Mouse (Mus musculus): ENCODE measurements around the gene Bpi. TPM values are rescaled to one million over a fixed set of nuclear protein-coding genes. Genes with fewer than 3 reads are reported as not detected.

Bpi gene
- polyA plus RNA-seq, 1 experiment from 2014 or later: not detected

GRCm38 (mm10) chr2:158243129-158243870, 14.6 kb upstream of the Bpi start:
- Histone ChIP-seq H3K36me3 (ENCODE audit: control insufficient read depth, insufficient read depth, low read length) (no peaks in the 10 kb centered on the region), H3K4me2 (replicated peaks; ENCODE audit: low read depth) (no peak overlapping the region), H3K27me3 (ENCODE audit: control insufficient read depth, insufficient read depth, low read length) (no peaks in the 10 kb centered on the region), H3K4me3 (ENCODE audit: low read depth, low read length) (no peak overlapping the region), H3K9ac (ENCODE audit: low read length) (no peak overlapping the region), H3K9me3 (ENCODE audit: control insufficient read depth, low read length) (no peaks in the 10 kb centered on the region), H3K27ac (replicated peaks) (peak overlapping the region; percentile 65), H3K4me1 (replicated peaks; ENCODE audit: control insufficient read depth, insufficient read depth) (no peaks in the 10 kb centered on the region)
- TF ChIP-seq EP300 (optimal IDR thresholded peaks at IDR 0.05): no peak
- TF ChIP-seq CTCF (IDR thresholded peaks at IDR 0.05; ENCODE audit: low read depth): no peak
- WGBS: 63% methylated on average over 18 of the region's 18 CpGs
- peak; percentile 49; the same call in 1 of the 2 replicates for ATAC-seq (ENCODE audit: low FRiP score, low TSS enrichment)
- peak; percentile 64 for DNase-seq (ENCODE audit: low spot score)

GRCm38 (mm10) chr2:158245072-158245817, 12.6 kb upstream of the Bpi start:
- no peak overlapping the region for H3K27ac ChIP-seq (replicated peaks)
- H3K27me3 ChIP-seq (ENCODE audit: control insufficient read depth, insufficient read depth, low read length): no peaks in the 10 kb centered on the region
- 75% methylated on average over 4 of the region's 4 CpGs for WGBS
- no peak for ATAC-seq (ENCODE audit: low FRiP score, low TSS enrichment)
- H3K9ac ChIP-seq (ENCODE audit: low read length): no peak overlapping the region
- H3K36me3 ChIP-seq (ENCODE audit: control insufficient read depth, insufficient read depth, low read length): no peaks in the 10 kb centered on the region
- DNase-seq (ENCODE audit: low spot score): no peak
- no peaks in the 10 kb centered on the region for H3K4me1 ChIP-seq (replicated peaks; ENCODE audit: control insufficient read depth, insufficient read depth)
- no peak for TF ChIP-seq EP300 (optimal IDR thresholded peaks at IDR 0.05)
- no peak for TF ChIP-seq CTCF (IDR thresholded peaks at IDR 0.05; ENCODE audit: low read depth)
- no peak overlapping the region for H3K4me3 ChIP-seq (ENCODE audit: low read depth, low read length)
- H3K9me3 ChIP-seq (ENCODE audit: control insufficient read depth, low read length): no peaks in the 10 kb centered on the region
- H3K4me2 ChIP-seq (replicated peaks; ENCODE audit: low read depth): no peak overlapping the region

GRCm38 (mm10) chr2:158247852-158248251, 10.0 kb upstream of the Bpi start:
- H3K27ac ChIP-seq (replicated peaks): no peak overlapping the region
- no peaks in the 10 kb centered on the region for H3K36me3 ChIP-seq (ENCODE audit: control insufficient read depth, insufficient read depth, low read length)
- no peaks in the 10 kb centered on the region for H3K27me3 ChIP-seq (ENCODE audit: control insufficient read depth, insufficient read depth, low read length)
- H3K4me1 ChIP-seq (replicated peaks; ENCODE audit: control insufficient read depth, insufficient read depth): no peaks in the 10 kb centered on the region
- H3K4me2 ChIP-seq (replicated peaks; ENCODE audit: low read depth): no peak overlapping the region
- DNase-seq (ENCODE audit: low spot score) (peak; percentile 19), ATAC-seq (ENCODE audit: low FRiP score, low TSS enrichment) (peak; percentile 33; the same call in 1 of the 2 replicates)
- WGBS: 59% methylated on average over 6 of the region's 6 CpGs
- no peak overlapping the region for H3K4me3 ChIP-seq (ENCODE audit: low read depth, low read length)
- TF ChIP-seq EP300 (optimal IDR thresholded peaks at IDR 0.05): no peak
- TF ChIP-seq CTCF (IDR thresholded peaks at IDR 0.05; ENCODE audit: low read depth): no peak
- H3K9me3 ChIP-seq (ENCODE audit: control insufficient read depth, low read length): no peaks in the 10 kb centered on the region
- no peak overlapping the region for H3K9ac ChIP-seq (ENCODE audit: low read length)

- H3K4me3 ChIP-seq (ENCODE audit: low read depth, low read length): no peak overlapping the region
- TF ChIP-seq EP300 (optimal IDR thresholded peaks at IDR 0.05) (no peak), CTCF (IDR thresholded peaks at IDR 0.05; ENCODE audit: low read depth) (no peak)
- peak; percentile 74 for ATAC-seq (ENCODE audit: low FRiP score, low TSS enrichment)
- no peak overlapping the region for H3K4me2 ChIP-seq (replicated peaks; ENCODE audit: low read depth)
- H3K9ac ChIP-seq (ENCODE audit: low read length): no peak overlapping the region
- H3K9me3 ChIP-seq (ENCODE audit: control insufficient read depth, low read length): no peaks in the 10 kb centered on the region
- DNase-seq (ENCODE audit: low spot score): peak; percentile 59
- no peaks in the 10 kb centered on the region for H3K36me3 ChIP-seq (ENCODE audit: control insufficient read depth, insufficient read depth, low read length)
- no peak overlapping the region for H3K27ac ChIP-seq (replicated peaks)
- H3K4me1 ChIP-seq (replicated peaks; ENCODE audit: control insufficient read depth, insufficient read depth): no peaks in the 10 kb centered on the region
- 15% methylated on average over 7 of the region's 7 CpGs for WGBS
- H3K27me3 ChIP-seq (ENCODE audit: control insufficient read depth, insufficient read depth, low read length): no peaks in the 10 kb centered on the region
Measured at GRCm38 (mm10) chr2:158248318-158248717, 9.6 kb upstream of the Bpi start.

GRCm38 (mm10) chr2:158250558-158250957, 7.3 kb upstream of the Bpi start:
- 76% methylated on average over 4 of the region's 4 CpGs for WGBS
- no peaks in the 10 kb centered on the region for H3K4me1 ChIP-seq (replicated peaks; ENCODE audit: control insufficient read depth, insufficient read depth)

GRCm38 (mm10) chr2:158253806-158254205, 4.1 kb upstream of the Bpi start:
- no peaks in the 10 kb centered on the region for H3K27me3 ChIP-seq (ENCODE audit: control insufficient read depth, insufficient read depth, low read length)
- no peak overlapping the region for H3K4me2 ChIP-seq (replicated peaks; ENCODE audit: low read depth)
- H3K27ac ChIP-seq (replicated peaks): no peak overlapping the region
- no peaks in the 10 kb centered on the region for H3K36me3 ChIP-seq (ENCODE audit: control insufficient read depth, insufficient read depth, low read length)
- DNase-seq (ENCODE audit: low spot score) (no peak), ATAC-seq (ENCODE audit: low FRiP score, low TSS enrichment) (no peak)
- H3K9ac ChIP-seq (ENCODE audit: low read length): no peak overlapping the region
- no peak overlapping the region for H3K4me3 ChIP-seq (ENCODE audit: low read depth, low read length)
- 0 out of 2 replicates have a peak, but pooled peaks cover 3% of the 10 kb centered on the region for H3K4me1 ChIP-seq (replicated peaks; ENCODE audit: control insufficient read depth, insufficient read depth)
- H3K9me3 ChIP-seq (ENCODE audit: control insufficient read depth, low read length): no peaks in the 10 kb centered on the region
- 86% methylated on average over 5 of the region's 5 CpGs for WGBS
- TF ChIP-seq CTCF (IDR thresholded peaks at IDR 0.05; ENCODE audit: low read depth): no peak
- TF ChIP-seq EP300 (optimal IDR thresholded peaks at IDR 0.05): no peak

More at GRCm38 (mm10) chr2:158250558-158250957, 7.3 kb upstream of the Bpi start:
- no peak for ATAC-seq (ENCODE audit: low FRiP score, low TSS enrichment)
- Histone ChIP-seq H3K27me3 (ENCODE audit: control insufficient read depth, insufficient read depth, low read length) (no peaks in the 10 kb centered on the region), H3K4me2 (replicated peaks; ENCODE audit: low read depth) (no peak overlapping the region), H3K9ac (ENCODE audit: low read length) (no peak overlapping the region), H3K4me3 (ENCODE audit: low read depth, low read length) (no peak overlapping the region), H3K27ac (replicated peaks) (no peak overlapping the region), H3K36me3 (ENCODE audit: control insufficient read depth, insufficient read depth, low read length) (no peaks in the 10 kb centered on the region), H3K9me3 (ENCODE audit: control insufficient read depth, low read length) (no peaks in the 10 kb centered on the region)
- TF ChIP-seq EP300 (optimal IDR thresholded peaks at IDR 0.05) (no peak), CTCF (IDR thresholded peaks at IDR 0.05; ENCODE audit: low read depth) (no peak)
- no peak for DNase-seq (ENCODE audit: low spot score)
